1 mouse cellular context compared by ENCODE assay signal in genomic region chr9:71188647-71189415, GRCm38 (mm10).
A peak's percentile ranks its signal among the peaks of the same experiment; 100 is the strongest.
TF ChIP-seq lines count a peak whose summit lies in the region.

No protein-coding gene starts in this region.

TF ChIP-seq in CH12.LX, 34 proteins besides CTCF, POLR2A, EP300 and RAD21:
- no peak for TF ChIP-seq MAZ (IDR thresholded peaks at IDR 0.05; ENCODE audit: low read depth, low read length)
- TF ChIP-seq ZNF384 (IDR thresholded peaks at IDR 0.05; ENCODE audit: low read depth, low read length) = no peak
- TF ChIP-seq SMC3 (IDR thresholded peaks at IDR 0.05; ENCODE audit: low read depth, low read length) = peak; percentile 75
